Mouse (Mus musculus) left cerebral cortex, adult 2 months (tissue): ENCODE data around the gene Trim33. TPM values are rescaled to one million over a fixed set of nuclear protein-coding genes. Genes with fewer than 3 reads are reported as not detected.

Experiments
- DNase-seq, 2 experiments: peaks; one replicate each; pipeline ENCODE4 v3.0.0; 2021 to 2022; ENCODE audit warnings: low spot score in 2 of 2, mixed read lengths in 1 of 2; ENCODE audit errors: extremely low spot score in 1 of 2
- H3K27ac ChIP-seq: fragments of 200-600 bp; 2 replicates; pipeline ENCODE4 v1.8.1; 2022
- H3K4me3 ChIP-seq: fragments of 200-600 bp; 2 replicates; pipeline ENCODE4 v1.8.1; 2022
- CTCF ChIP-seq: fragments of 200-600 bp; IDR thresholded peaks from 2 replicates; pipeline ENCODE4 v1.8.1; 2022; ENCODE audit warnings: antibody characterized with exemption, mild to moderate bottlenecking, moderate library complexity
- intact Hi-C: fragments of 180-260 bp; cut with DNase I; formaldehyde crosslinking; loops from one replicate; pipeline ENCODE4 v1.15.1; 2025
- long read RNA-seq, 2 experiments: library from polyadenylated mRNA; stranded (forward); transcript quantifications; one replicate each; pipeline ENCODE4 v2.0.0; 2021; ENCODE audit warnings: borderline mapping rate in 2 of 2
- total RNA-seq, 2 experiments: library from RNA; stranded (reverse); gene quantifications; 2 replicates each; pipeline ENCODE4 v1.2.3; 2021

Trim33 gene
- total RNA-seq: 10 to 100 TPM; 56.5 to 56.7 TPM
- long read RNA-seq, experiment 1, full-length matches to known transcripts: 14 of 21 reads
- long read RNA-seq, experiment 1, partial matches to known transcripts: 3 of 21 reads
- long read RNA-seq, experiment 1, other reads (novel, unspliced or antisense): 4 of 21 reads
- long read RNA-seq, experiment 2, full-length matches to known transcripts: 11 of 20 reads
- long read RNA-seq, experiment 2, partial matches to known transcripts: 5 of 20 reads
- long read RNA-seq, experiment 2, other reads (novel, unspliced or antisense): 4 of 20 reads

- intact Hi-C loops: loop anchor here (2.0 to 5.0 kb wide), 3 partner anchors 53 to 109 kb away; partner anchors contain the start of gene Bcas2
- TF ChIP-seq CTCF: no peak
- Histone ChIP-seq H3K27ac (peak within 1 kb of the TSS; percentile 97), H3K4me3 (peak within 1 kb of the TSS; percentile 91)
- DNase-seq: peak; percentile 89 to 91
These were observed at the start of gene Trim33 for GRCm38 (mm10) chr3:103279182-103280149. TSS of gene Trim33 (plus strand) at chr3:103279293.

GRCm38 (mm10) chr3:103232398-103232797, 46.7 kb upstream of the Trim33 start:
- no peak; the same call in 1 of the 2 replicates for TF ChIP-seq CTCF
- intact Hi-C loops: no loop called here
- no peak overlapping the region for H3K4me3 ChIP-seq
- no peak overlapping the region for H3K27ac ChIP-seq
- DNase-seq: no peak

GRCm38 (mm10) chr3:103241524-103241923, 37.6 kb upstream of the Trim33 start:
- intact Hi-C loops: no loop called here
- Histone ChIP-seq H3K27ac (no peak overlapping the region), H3K4me3 (no peak overlapping the region)
- peak in 1 of 2 experiments; percentile 18 for DNase-seq
- TF ChIP-seq CTCF: no peak

GRCm38 (mm10) chr3:103242156-103242555, 36.9 kb upstream of the Trim33 start:
- H3K4me3 ChIP-seq: no peak overlapping the region
- intact Hi-C loops: no loop called here
- no peak for DNase-seq
- TF ChIP-seq CTCF: no peak
- 0 out of 2 replicates have a peak overlapping the region, but pooled peaks have one; percentile 2 for H3K27ac ChIP-seq

GRCm38 (mm10) chr3:103243491-103243890, 35.6 kb upstream of the Trim33 start:
- Histone ChIP-seq H3K27ac (no peak overlapping the region), H3K4me3 (no peak overlapping the region)
- no peak for DNase-seq
- intact Hi-C loops: no loop called here
- TF ChIP-seq CTCF: no peak

- Histone ChIP-seq H3K27ac (no peak overlapping the region), H3K4me3 (no peak overlapping the region; the same call in 1 of the 2 replicates)
- intact Hi-C loops: no loop called here
- TF ChIP-seq CTCF: no peak
- no peak for DNase-seq
These were observed 32.3 kb upstream of the Trim33 start for GRCm38 (mm10) chr3:103246627-103247260.

- intact Hi-C loops: no loop called here
- TF ChIP-seq CTCF: no peak
- DNase-seq: no peak
- no peak overlapping the region for H3K4me3 ChIP-seq
- no peak overlapping the region for H3K27ac ChIP-seq
These were observed 22.8 kb upstream of the Trim33 start for GRCm38 (mm10) chr3:103256089-103256819.

- Histone ChIP-seq H3K27ac (no peak overlapping the region), H3K4me3 (no peak overlapping the region)
- DNase-seq: no peak
- no peak for TF ChIP-seq CTCF
- intact Hi-C loops: no loop called here
These were observed 16.2 kb upstream of the Trim33 start for GRCm38 (mm10) chr3:103262802-103263417.

GRCm38 (mm10) chr3:103278561-103279181, 422 bp upstream of the Trim33 start:
- intact Hi-C loops: loop anchor here (2.0 to 5.0 kb wide), 2 partner anchors 104 to 108 kb away; partner anchors contain the start of gene Bcas2
- no peak for TF ChIP-seq CTCF

GRCm38 (mm10) chr3:103280241-103280761, 1.2 kb downstream of the Trim33 start:
- intact Hi-C loops: loop anchor here (5.0 kb wide), 1 partner anchor 52 kb away; no protein-coding TSS in a partner anchor
- peak overlapping the region; percentile 91 for H3K4me3 ChIP-seq
- peak; percentile 52 to 54 for DNase-seq
- peak overlapping the region; percentile 97 for H3K27ac ChIP-seq
- TF ChIP-seq CTCF: no peak

More at GRCm38 (mm10) chr3:103278561-103279181, 422 bp upstream of the Trim33 start:
- peak; percentile 16 to 19 for DNase-seq
- Histone ChIP-seq H3K27ac (peak overlapping the region; percentile 97), H3K4me3 (peak overlapping the region; percentile 91)
